In the genomic region with DNA sequence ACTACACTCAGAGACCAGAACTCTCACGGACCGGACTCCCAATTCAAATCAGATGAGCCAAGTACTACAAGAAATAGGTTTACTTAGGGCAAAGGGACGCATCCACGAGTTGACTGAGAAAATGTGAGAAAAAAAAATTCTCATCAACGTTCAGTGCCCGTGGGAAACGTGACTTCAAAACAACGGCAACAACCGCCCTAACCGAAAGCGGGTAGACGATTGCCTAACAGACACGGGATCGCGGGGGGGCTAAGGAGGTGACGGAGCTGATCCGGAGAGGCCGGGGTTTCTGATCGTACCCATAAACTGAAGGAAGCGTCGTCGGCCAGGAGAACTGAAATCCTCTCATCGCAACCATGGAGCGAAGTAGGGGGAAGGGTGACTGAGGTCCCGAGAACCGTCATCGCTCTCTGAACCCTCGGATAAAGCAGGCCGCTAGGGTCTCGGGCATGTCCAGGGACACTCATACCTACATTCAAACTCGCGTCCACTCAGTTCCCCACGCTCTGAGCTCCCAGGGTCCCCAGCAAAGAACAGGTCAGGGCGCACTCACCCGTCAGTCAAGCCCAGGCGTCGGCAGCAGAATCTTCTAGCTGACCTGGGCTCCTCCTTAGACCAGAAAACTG, we compare ENCODE assay signal across 8 mouse cellular contexts. TPM values are rescaled to one million over a fixed set of nuclear protein-coding genes. Genes with fewer than 3 reads are reported as not detected.
DNase-seq lines count a peak whose midpoint lies in the region; ATAC-seq and TF ChIP-seq lines count a peak whose summit lies in the region.

A gene (plus strand): TSS at position 51 of the 626 bp plus-strand sequence.

- H3K36me3 ChIP-seq in heart, adult 2 months (ENCODE audit: control insufficient read depth, insufficient read depth, low read length) = peaks cover 4% of the 10 kb centered on the region
- no peaks in the 10 kb centered on the region; the same call in 1 of the 2 replicates for H3K36me3 ChIP-seq in midbrain, embryonic 11.5 days (ENCODE audit: control insufficient read depth, insufficient read depth, low read length)

- no peak for TF ChIP-seq CTCF in heart, adult 2 months (IDR thresholded peaks at IDR 0.05)

- peak within 1 kb of the TSS; percentile 91 for H3K4me3 ChIP-seq in heart, adult 2 months
- H3K4me3 ChIP-seq in midbrain, embryonic 11.5 days (ENCODE audit: low read depth, low read length) = peak within 1 kb of the TSS; percentile 92

- peak within 1 kb of the TSS; percentile 87 for H3K27ac ChIP-seq in heart, adult 2 months
- H3K27ac ChIP-seq in midbrain, embryonic 11.5 days (ENCODE audit: low read depth, low read length) = peak within 1 kb of the TSS; percentile 79

- H3K79me2 ChIP-seq in heart, adult 2 months (replicated peaks; ENCODE audit: control insufficient read depth, insufficient read depth, low read length) = peaks cover 7% of the 10 kb centered on the region

- WGBS in heart, adult 2 months = under 1% methylated on average over 37 of the region's 37 CpGs
- WGBS in midbrain, embryonic 11.5 days = 1% methylated on average over 37 of the region's 37 CpGs

- no peak for DNase-seq in heart, adult 2 months
- DNase-seq in heart, adult 11 months = no peak
- DNase-seq in MN1 (ENCODE audit: low spot score) = peak; percentile 76
- peak; percentile 13 for DNase-seq in left cerebral cortex, postnatal 4 days
- no peak for DNase-seq in midbrain, embryonic 11.5 days (ENCODE audit: low spot score, missing footprints)
- no peak for DNase-seq in retina, postnatal 1 day

- intact Hi-C loops in heart, adult 2 months (cut with DNase I) = no loop called here
- intact Hi-C loops in left cerebral cortex, postnatal 4 days (cut with DNase I) = loop anchor here (10.0 kb wide), 1 partner anchor 110 kb away; no protein-coding TSS in a partner anchor

- H3K4me2 ChIP-seq in midbrain, embryonic 11.5 days = peak within 1 kb of the TSS; percentile 94

- TF ChIP-seq EP300 in heart, adult 2 months (IDR thresholded peaks at IDR 0.05; ENCODE audit: insufficient read depth, low read depth, low read length) = no peak

- peak within 1 kb of the TSS; percentile 88 for H3K9ac ChIP-seq in heart, adult 2 months (ENCODE audit: low read depth, low read length)
- peak within 1 kb of the TSS; percentile 92 for H3K9ac ChIP-seq in midbrain, embryonic 11.5 days (ENCODE audit: low read length)

- TF ChIP-seq POLR2A in heart, adult 2 months (IDR thresholded peaks at IDR 0.05; ENCODE audit: insufficient read depth, low read depth, low read length) = no peak

- peaks cover 9% of the 10 kb centered on the region for H3K4me1 ChIP-seq in heart, adult 2 months (ENCODE audit: control insufficient read depth, insufficient read depth, low read length)
- peaks cover 21% of the 10 kb centered on the region for H3K4me1 ChIP-seq in midbrain, embryonic 11.5 days (ENCODE audit: control insufficient read depth, insufficient read depth, low read length)

- peak; percentile 59 for ATAC-seq in erythroblast, adult 5-6 weeks (replicated peaks; ENCODE audit: low FRiP score, poor library complexity, severe bottlenecking)
- ATAC-seq in hematopoietic stem cell, adult 5-6 weeks (replicated peaks in 1 of 2; ENCODE audit: insufficient read depth in 1 of 2, low FRiP score in 2 of 2, low TSS enrichment in 1 of 2, low read depth in 1 of 2, poor library complexity in 2 of 2, severe bottlenecking in 2 of 2) = peak; percentile 39 to 53
- ATAC-seq in midbrain, embryonic 11.5 days (ENCODE audit: low FRiP score) = peak; percentile 77

- H3K9me3 ChIP-seq in midbrain, embryonic 11.5 days (ENCODE audit: control insufficient read depth, low read length) = no peaks in the 10 kb centered on the region

- H3K27me3 ChIP-seq in heart, adult 2 months (ENCODE audit: control insufficient read depth, insufficient read depth, low read length) = no peaks in the 10 kb centered on the region
- H3K27me3 ChIP-seq in midbrain, embryonic 11.5 days (ENCODE audit: control insufficient read depth, insufficient read depth, low read length) = no peaks in the 10 kb centered on the region

RNA-seq across cellular contexts. Expression of the gene that starts here (rescaled TPM):
- 10 to 100 TPM; 10.8 to 14.6 TPM for total RNA-seq in heart, adult 2 months (2021)
- polyA plus RNA-seq in heart, adult 2 months (2012; rRNA removed) = 11.2 and 12.2 TPM in 2 replicates
- 10.4 and 13.0 TPM in 2 replicates for total RNA-seq in erythroblast, adult 5-6 weeks (2015; ENCODE audit: low replicate concordance)
- 8.2 and 12.0 TPM in 2 replicates for total RNA-seq in erythroblast, adult 5-6 weeks (2017; ENCODE audit: low replicate concordance)
- total RNA-seq in hematopoietic stem cell, adult 5-6 weeks (2017) = 16.8 and 18.8 TPM in 2 replicates
- total RNA-seq in left cerebral cortex, postnatal 4 days (2021) = 10 to 100 TPM; 14.5 to 15.5 TPM
- polyA plus RNA-seq in midbrain, embryonic 11.5 days (2014; fragmentation: Nextera tagmentation; extraction: Ambion mirVana) = 15.9 and 16.2 TPM in 2 replicates

Comparison
In these comparisons a context has a peak if more than half of its experiments do, and no peak if none do; other contexts are left out.
1. DNase-seq: peak in MN1 (single experiment) and left cerebral cortex, postnatal 4 days (single experiment); none in heart, adult 2 months (0 of 2), heart, adult 11 months (single experiment), midbrain, embryonic 11.5 days (single experiment) and retina, postnatal 1 day (single experiment).
2. Peak in every context shown above with its lines, with median percentiles within 50 percentile points of each other: ATAC-seq.